Mouse (Mus musculus) spleen, adult 2 months (tissue): ENCODE results near the gene Eif5a. TPM values are rescaled to one million over a fixed set of nuclear protein-coding genes. Genes with fewer than 3 reads are reported as not detected.
"Not testable (repeated sequence)": the region's sequence is repeated elsewhere in the genome, so short reads cannot be mapped to it uniquely, and the experiment has no call there.

Experiments used
- DNase-seq, 2 experiments: peaks; one replicate each; pipeline versions ENCODE4 v3.0.0 to v3.0.0-alpha.2; 2012 to 2021; ENCODE audit warnings: low spot score in 2 of 2, low read depth in 1 of 2
- H3K27ac ChIP-seq: fragments of 200-500 bp; 2 replicates; pipeline ENCODE4 v1.5.1; 2012; ENCODE audit warnings: low read length, inconsistent platforms; ENCODE audit not compliant: insufficient read depth
- H3K27me3 ChIP-seq: fragments of 200-500 bp; 2 replicates; pipeline ENCODE4 v1.6.1; 2012; ENCODE audit warnings: mild to moderate bottlenecking, moderate library complexity, low read length, inconsistent platforms; ENCODE audit not compliant: control insufficient read depth, insufficient read depth
- H3K36me3 ChIP-seq: fragments of 200-500 bp; 2 replicates; pipeline ENCODE4 v1.6.1; 2012; ENCODE audit warnings: mild to moderate bottlenecking, low read length, inconsistent platforms; ENCODE audit not compliant: control insufficient read depth, insufficient read depth
- H3K4me1 ChIP-seq: fragments of 200-500 bp; 2 replicates; pipeline ENCODE4 v1.6.1; 2011; ENCODE audit warnings: inconsistent platforms; ENCODE audit not compliant: control insufficient read depth, insufficient read depth, insufficient read length
- H3K4me3 ChIP-seq: fragments of 200-500 bp; 2 replicates; pipeline ENCODE4 v1.5.1; 2011; ENCODE audit warnings: mild to moderate bottlenecking, inconsistent platforms; ENCODE audit not compliant: insufficient read depth, insufficient read length; ENCODE audit errors: extremely low read depth
- CTCF ChIP-seq: fragments of 200-500 bp; IDR thresholded peaks from 2 replicates; pipeline ENCODE4 v1.5.1; 2011; ENCODE audit warnings: mild to moderate bottlenecking, inconsistent platforms; ENCODE audit not compliant: insufficient read depth, insufficient read length, insufficient replicate concordance; ENCODE audit errors: extremely low read depth
- POLR2A ChIP-seq: fragments of 200-500 bp; IDR thresholded peaks from 2 replicates; pipeline ENCODE4 v1.6.1; 2011; ENCODE audit warnings: low read depth, low read length, inconsistent platforms
- WGBS: fragments of 180-500 bp; shearing (Covaris S2); methylation state at CpG from one replicate; pipeline ENCODE4 v1.1.7; 2018; 5-methylcytosine and 5-hydroxymethylcytosine counted together
- polyA plus RNA-seq: library from polyadenylated mRNA; depleted of rRNA; stranded (reverse); fragments of >200 nt; gene quantifications from 2 replicates; pipeline ENCODE4 v1.2.3, GENCODE M21; 2012

Gene Eif5a
- polyA plus RNA-seq, 1 experiment, result 219 TPM

GRCm38 (mm10) chr11:69933066-69933465, 11.3 kb upstream of the Eif5a start:
- Histone ChIP-seq H3K4me1 (peaks cover 21% of the 10 kb centered on the region), H3K27ac (no peak overlapping the region), H3K4me3 (no peak overlapping the region), H3K27me3 (peaks cover 13% of the 10 kb centered on the region), H3K36me3 (no peaks in the 10 kb centered on the region)
- DNase-seq, result no peak
- TF ChIP-seq POLR2A (no peak), CTCF (no peak)
- 61% methylated on average over 4 of the region's 4 CpGs for WGBS

GRCm38 (mm10) chr11:69932254-69932653, 10.5 kb upstream of the Eif5a start:
- peak in 1 of 2 experiments; percentile 33 for DNase-seq
- H3K36me3 ChIP-seq, result no peaks in the 10 kb centered on the region
- H3K27me3 ChIP-seq, result peaks cover 13% of the 10 kb centered on the region
- no peak overlapping the region for H3K27ac ChIP-seq
- H3K4me1 ChIP-seq, result peaks cover 21% of the 10 kb centered on the region
- no peak overlapping the region for H3K4me3 ChIP-seq
- whole genome bisulfite sequencing, result 65% methylated on average over 3 of the region's 3 CpGs
- no peak for TF ChIP-seq POLR2A

- H3K36me3 ChIP-seq, result no peaks in the 10 kb centered on the region
- DNase-seq, result no peak
- H3K27ac ChIP-seq, result no peak overlapping the region; the same call in 1 of the 2 replicates
- peaks cover 21% of the 10 kb centered on the region for H3K4me1 ChIP-seq
- TF ChIP-seq POLR2A, result no peak
- no peak for TF ChIP-seq CTCF
- WGBS, result 38% methylated on average over 8 of the region's 8 CpGs
- no peak overlapping the region for H3K4me3 ChIP-seq
- H3K27me3 ChIP-seq, result peaks cover 13% of the 10 kb centered on the region
These were observed 10.0 kb upstream of the Eif5a start for GRCm38 (mm10) chr11:69931769-69932168.

- TF ChIP-seq POLR2A, result no peak
- TF ChIP-seq CTCF, result no peak
These were observed 9.3 kb upstream of the Eif5a start for GRCm38 (mm10) chr11:69930967-69931537.

GRCm38 (mm10) chr11:69930176-69930575, 8.4 kb upstream of the Eif5a start:
- WGBS, result 93% methylated on average over 8 of the region's 8 CpGs
- H3K27me3 ChIP-seq, H3K27ac ChIP-seq, DNase-seq, H3K36me3 ChIP-seq, H3K4me3 ChIP-seq: not testable (repeated sequence)
- H3K4me1 ChIP-seq, result peaks cover 12% of the 10 kb centered on the region; the same call in 1 of the 2 replicates

More at GRCm38 (mm10) chr11:69930967-69931537, 9.3 kb upstream of the Eif5a start:
- peak overlapping the region; percentile 63 for H3K27ac ChIP-seq
- H3K36me3 ChIP-seq, result no peaks in the 10 kb centered on the region
- peaks cover 7% of the 10 kb centered on the region for H3K27me3 ChIP-seq
- peak in 1 of 2 experiments; percentile 26 for DNase-seq
- H3K4me1 ChIP-seq, result peaks cover 21% of the 10 kb centered on the region
- H3K4me3 ChIP-seq, result no peak overlapping the region
- 25% methylated on average over 3 of the region's 3 CpGs for WGBS

- no peak for DNase-seq
- WGBS, result 52% methylated on average over 4 of the region's 4 CpGs
These were observed 8.0 kb upstream of the Eif5a start for GRCm38 (mm10) chr11:69929712-69930111.

GRCm38 (mm10) chr11:69927501-69927900, 5.7 kb upstream of the Eif5a start:
- WGBS, result 90% methylated on average over 2 of the region's 2 CpGs
- no peak for TF ChIP-seq CTCF
- no peak for TF ChIP-seq POLR2A

More at GRCm38 (mm10) chr11:69929712-69930111, 8.0 kb upstream of the Eif5a start:
- TF ChIP-seq POLR2A, result no peak
- no peak for TF ChIP-seq CTCF
- 0 out of 2 replicates have a peak, but pooled peaks cover 1% of the 10 kb centered on the region for H3K27me3 ChIP-seq
- no peak overlapping the region for H3K27ac ChIP-seq
- H3K4me1 ChIP-seq, result peaks cover 9% of the 10 kb centered on the region; the same call in 1 of the 2 replicates
- H3K36me3 ChIP-seq, result no peaks in the 10 kb centered on the region
- no peak overlapping the region for H3K4me3 ChIP-seq

More at GRCm38 (mm10) chr11:69927501-69927900, 5.7 kb upstream of the Eif5a start:
- DNase-seq, result no peak
- no peak overlapping the region for H3K27ac ChIP-seq
- no peak overlapping the region for H3K4me3 ChIP-seq
- H3K36me3 ChIP-seq, result no peaks in the 10 kb centered on the region
- peaks cover 9% of the 10 kb centered on the region; the same call in 1 of the 2 replicates for H3K4me1 ChIP-seq
- H3K27me3 ChIP-seq, result no peaks in the 10 kb centered on the region
